Mouse (Mus musculus) layer of hippocampus, adult 18-20 months (tissue): Measurements from ENCODE around the gene Slfn14. TPM values are rescaled to one million over a fixed set of nuclear protein-coding genes. Genes with fewer than 3 reads are reported as not detected.
"Not testable (repeated sequence)": the region's sequence is repeated elsewhere in the genome, so short reads cannot be mapped to it uniquely, and the experiment has no call there.

Source experiments
- DNase-seq, 2 experiments: peaks; one replicate each; pipeline ENCODE4 v3.0.0; 2022; ENCODE audit warnings: low spot score in 2 of 2
- total RNA-seq, 2 experiments: library from RNA; stranded (reverse); gene quantifications; 2 replicates each; pipeline ENCODE4 v1.2.3; 2021

Gene Slfn14
- total RNA-seq, 2 experiments from 2014 or later, result not detected

- no peak for DNase-seq
Observed at GRCm38 (mm10) chr11:83285627-83286026, 899 bp downstream of the Slfn14 start.

- no peak for DNase-seq
Observed at GRCm38 (mm10) chr11:83282084-83282483, 4.4 kb downstream of the Slfn14 start.

GRCm38 (mm10) chr11:83279691-83280090, 6.8 kb downstream of the Slfn14 start:
- no peak for DNase-seq

GRCm38 (mm10) chr11:83279024-83279423, 7.5 kb downstream of the Slfn14 start:
- no peak for DNase-seq

GRCm38 (mm10) chr11:83276251-83276650, 10.3 kb downstream of the Slfn14 start:
- no peak for DNase-seq

- DNase-seq, result peak in 1 of 2 experiments; percentile 40
Observed at GRCm38 (mm10) chr11:83271951-83272843, 14.3 kb downstream of the Slfn14 start.

GRCm38 (mm10) chr11:83271151-83271950, 15.2 kb downstream of the Slfn14 start:
- DNase-seq, result peak; percentile 68 to 87

- DNase-seq, result no peak
Observed at GRCm38 (mm10) chr11:83270842-83271150, 15.7 kb downstream of the Slfn14 start.

- DNase-seq, result no peak
Observed at GRCm38 (mm10) chr11:83263146-83263545, 23.4 kb downstream of the Slfn14 start.

GRCm38 (mm10) chr11:83262673-83263072, 23.9 kb downstream of the Slfn14 start:
- no peak for DNase-seq

GRCm38 (mm10) chr11:83257211-83257610, 29.3 kb downstream of the Slfn14 start:
- not testable (repeated sequence) for DNase-seq

- no peak for DNase-seq
Observed at GRCm38 (mm10) chr11:83239811-83240210, 46.7 kb downstream of the Slfn14 start.

GRCm38 (mm10) chr11:83238389-83238788, 48.1 kb downstream of the Slfn14 start:
- no peak for DNase-seq

- not testable (repeated sequence) for DNase-seq
Observed at GRCm38 (mm10) chr11:83237390-83237789, 49.1 kb downstream of the Slfn14 start.

- DNase-seq, result not testable (repeated sequence)
Observed at GRCm38 (mm10) chr11:83233621-83234020, 52.9 kb downstream of the Slfn14 start.

- DNase-seq, result no peak
Observed at GRCm38 (mm10) chr11:83230966-83231365, 55.6 kb downstream of the Slfn14 start.

GRCm38 (mm10) chr11:83227926-83228723, 58.4 kb downstream of the Slfn14 start:
- no peak for DNase-seq

GRCm38 (mm10) chr11:83225371-83225960, 61.1 kb downstream of the Slfn14 start:
- DNase-seq, result no peak
